Mouse (Mus musculus): ENCODE results near the gene Timm13. TPM values are rescaled to one million over a fixed set of nuclear protein-coding genes. Genes with fewer than 3 reads are reported as not detected.

The Timm13 gene
- polyA plus RNA-seq (2014; fragmentation: Nextera tagmentation; extraction: Ambion mirVana) = 336 and 355 TPM in 2 replicates

DNA sequence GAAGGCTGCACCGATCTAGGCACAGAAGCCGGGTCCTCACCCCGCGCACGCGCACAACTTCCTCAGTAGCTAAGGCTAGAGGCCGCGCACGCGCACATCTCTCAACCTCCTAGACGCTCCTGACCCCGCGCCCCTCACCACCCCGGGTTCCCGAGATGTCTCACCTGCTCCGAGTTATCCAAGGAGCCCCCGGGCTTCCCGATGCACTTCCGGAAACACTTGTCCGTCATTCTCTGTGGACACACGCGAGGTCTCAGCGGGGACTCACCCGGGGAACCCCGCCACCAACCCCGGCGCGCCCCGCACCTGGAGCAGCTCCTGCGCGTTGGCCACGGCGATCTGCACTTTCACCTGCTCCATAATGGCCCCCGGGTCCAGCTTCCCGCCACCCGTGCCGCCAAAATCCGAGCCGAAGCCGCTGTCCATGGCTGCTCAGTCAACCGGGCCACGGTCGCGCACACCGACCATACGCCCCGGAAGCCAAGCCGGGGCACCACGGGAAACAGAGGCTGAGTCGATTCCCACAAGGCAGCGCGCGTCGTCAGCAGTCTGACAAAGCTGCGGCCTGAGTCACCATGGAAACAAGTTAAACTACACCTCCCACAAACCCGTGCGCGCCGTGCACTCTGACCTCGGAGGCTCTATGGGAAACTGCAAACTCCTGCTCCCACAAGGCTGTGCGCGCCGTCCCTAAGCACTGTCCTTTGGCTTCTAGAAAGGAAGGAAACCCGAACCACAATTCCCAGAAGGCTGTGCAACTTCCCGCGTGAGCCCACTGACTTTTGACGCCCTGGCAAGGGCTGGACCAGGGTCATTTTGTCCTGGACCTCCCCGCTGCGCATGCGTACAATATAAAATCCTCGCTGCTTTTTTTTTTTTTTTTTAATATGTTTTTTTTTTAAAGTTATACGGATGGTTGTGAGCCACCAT lies at the start of gene Timm13:
Gene Timm13, minus strand, starts transcription at position 652 of the 930 bp plus-strand sequence.
- H3K4me1 ChIP-seq (ENCODE audit: control insufficient read depth, insufficient read depth, low read length) = peaks cover 8% of the 10 kb centered on the region; the same call in 1 of the 2 replicates
- H3K9ac ChIP-seq (ENCODE audit: low read length) = peak within 1 kb of the TSS; percentile 73
- peaks cover 15% of the 10 kb centered on the region for H3K36me3 ChIP-seq (ENCODE audit: control insufficient read depth, insufficient read depth, low read length)
- no peaks in the 10 kb centered on the region for H3K27me3 ChIP-seq (ENCODE audit: control insufficient read depth, insufficient read depth, low read length)
- DNase-seq (ENCODE audit: low spot score) = peak; percentile 99
- H3K27ac ChIP-seq (replicated peaks; ENCODE audit: low read depth, low read length) = peak within 1 kb of the TSS; percentile 45; the same call in 1 of the 2 replicates
- H3K9me3 ChIP-seq (ENCODE audit: control insufficient read depth, low read length) = no peaks in the 10 kb centered on the region
- H3K4me3 ChIP-seq (ENCODE audit: low read depth, low read length) = peak within 1 kb of the TSS; percentile 83
- ATAC-seq (ENCODE audit: insufficient number of reproducible peaks, low FRiP score, low TSS enrichment, low read depth) = peak; percentile 90
- H3K4me2 ChIP-seq (ENCODE audit: low read depth, severe bottlenecking) = peak within 1 kb of the TSS; percentile 64
- WGBS = under 1% methylated on average over 72 of the region's 72 CpGs

DNA sequence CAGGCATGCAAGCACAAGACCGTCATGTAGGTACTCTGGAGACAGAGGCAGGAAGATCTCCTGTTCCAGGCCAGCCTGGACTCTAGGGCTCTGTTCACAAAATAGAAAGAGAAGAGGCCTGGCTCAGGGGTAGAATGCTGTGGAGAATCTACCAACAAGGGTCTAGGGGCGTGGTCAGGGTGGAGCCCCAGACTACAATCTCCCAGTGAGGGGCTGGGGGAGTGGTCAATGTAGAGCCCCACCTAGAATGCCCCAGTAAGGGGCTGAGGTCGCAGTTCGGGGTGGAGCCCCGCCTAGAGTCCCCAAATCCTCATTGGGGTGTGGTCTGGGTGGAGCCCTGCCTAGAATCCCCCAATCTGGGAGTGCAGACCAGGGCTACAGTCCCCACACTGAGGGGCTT lies 49.5 kb upstream of the Timm13 start:
- no peak overlapping the region for H3K4me2 ChIP-seq (ENCODE audit: low read depth, severe bottlenecking)
- WGBS = 22% methylated on average over 5 of the region's 5 CpGs
- H3K9me3 ChIP-seq (ENCODE audit: control insufficient read depth, low read length) = no peaks in the 10 kb centered on the region
- no peaks in the 10 kb centered on the region for H3K36me3 ChIP-seq (ENCODE audit: control insufficient read depth, insufficient read depth, low read length)
- H3K9ac ChIP-seq (ENCODE audit: low read length) = no peak overlapping the region
- H3K27ac ChIP-seq (replicated peaks; ENCODE audit: low read depth, low read length) = no peak overlapping the region
- no peak for DNase-seq (ENCODE audit: low spot score)
- no peaks in the 10 kb centered on the region for H3K27me3 ChIP-seq (ENCODE audit: control insufficient read depth, insufficient read depth, low read length)
- no peak for ATAC-seq (ENCODE audit: insufficient number of reproducible peaks, low FRiP score, low TSS enrichment, low read depth)
- no peak overlapping the region for H3K4me3 ChIP-seq (ENCODE audit: low read depth, low read length)
- H3K4me1 ChIP-seq (ENCODE audit: control insufficient read depth, insufficient read depth, low read length) = no peaks in the 10 kb centered on the region

DNA sequence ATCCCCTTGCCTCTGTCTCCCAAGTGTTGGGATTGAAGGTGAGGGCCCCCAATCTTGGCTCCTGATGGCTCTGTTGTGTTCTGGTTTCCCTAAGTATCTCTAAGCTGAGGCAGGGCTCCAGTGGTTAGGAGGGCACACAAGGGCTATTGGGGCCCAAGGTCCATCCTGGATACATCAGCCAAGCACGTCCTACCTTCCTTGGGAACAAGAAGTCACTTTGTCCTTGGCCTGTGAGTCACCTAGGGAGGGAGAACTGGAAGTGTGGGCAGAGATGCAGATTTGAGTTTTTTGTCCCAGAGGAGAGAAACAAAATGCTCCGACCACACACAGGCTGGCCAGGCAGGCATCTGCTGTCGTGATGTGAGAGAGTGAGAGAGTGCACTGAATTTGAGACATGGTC lies 48.3 kb upstream of the Timm13 start:
- Histone ChIP-seq H3K4me2 (ENCODE audit: low read depth, severe bottlenecking) (no peak overlapping the region), H3K4me3 (ENCODE audit: low read depth, low read length) (no peak overlapping the region), H3K27ac (replicated peaks; ENCODE audit: low read depth, low read length) (no peak overlapping the region), H3K9ac (ENCODE audit: low read length) (no peak overlapping the region), H3K27me3 (ENCODE audit: control insufficient read depth, insufficient read depth, low read length) (no peaks in the 10 kb centered on the region), H3K9me3 (ENCODE audit: control insufficient read depth, low read length) (no peaks in the 10 kb centered on the region), H3K4me1 (ENCODE audit: control insufficient read depth, insufficient read depth, low read length) (no peaks in the 10 kb centered on the region), H3K36me3 (ENCODE audit: control insufficient read depth, insufficient read depth, low read length) (no peaks in the 10 kb centered on the region)
- ATAC-seq (ENCODE audit: insufficient number of reproducible peaks, low FRiP score, low TSS enrichment, low read depth) = no peak
- 84% methylated on average over 3 of the region's 3 CpGs for WGBS
- no peak for DNase-seq (ENCODE audit: low spot score)

DNA sequence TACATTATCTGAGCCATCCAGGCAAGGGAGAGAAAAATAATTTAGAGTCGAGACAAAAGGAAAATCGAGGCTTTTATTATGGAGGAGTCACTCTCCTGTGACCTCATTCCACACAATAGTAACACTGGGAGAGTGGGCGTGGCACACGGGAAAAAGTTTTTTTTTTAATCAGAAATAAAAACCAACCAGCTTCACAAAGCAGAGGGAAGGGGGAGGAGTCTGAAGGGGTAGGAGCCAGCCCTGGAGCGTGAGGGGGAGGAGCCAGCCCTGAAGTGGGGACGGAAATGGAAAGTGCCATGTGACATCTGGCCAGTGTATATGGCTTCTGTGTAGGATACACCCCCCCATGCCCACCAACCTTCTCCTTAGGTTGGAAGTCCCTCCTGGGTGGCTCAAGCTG lies 47.8 kb upstream of the Timm13 start:
- H3K9ac ChIP-seq (ENCODE audit: low read length) = no peak overlapping the region
- WGBS = 45% methylated on average over 6 of the region's 6 CpGs
- no peaks in the 10 kb centered on the region for H3K27me3 ChIP-seq (ENCODE audit: control insufficient read depth, insufficient read depth, low read length)
- ATAC-seq (ENCODE audit: insufficient number of reproducible peaks, low FRiP score, low TSS enrichment, low read depth) (no peak), DNase-seq (ENCODE audit: low spot score) (no peak)
- H3K4me2 ChIP-seq (ENCODE audit: low read depth, severe bottlenecking) = no peak overlapping the region
- H3K9me3 ChIP-seq (ENCODE audit: control insufficient read depth, low read length) = no peaks in the 10 kb centered on the region
- H3K4me1 ChIP-seq (ENCODE audit: control insufficient read depth, insufficient read depth, low read length) = no peaks in the 10 kb centered on the region
- H3K27ac ChIP-seq (replicated peaks; ENCODE audit: low read depth, low read length) = no peak overlapping the region
- no peaks in the 10 kb centered on the region for H3K36me3 ChIP-seq (ENCODE audit: control insufficient read depth, insufficient read depth, low read length)
- H3K4me3 ChIP-seq (ENCODE audit: low read depth, low read length) = no peak overlapping the region

DNA sequence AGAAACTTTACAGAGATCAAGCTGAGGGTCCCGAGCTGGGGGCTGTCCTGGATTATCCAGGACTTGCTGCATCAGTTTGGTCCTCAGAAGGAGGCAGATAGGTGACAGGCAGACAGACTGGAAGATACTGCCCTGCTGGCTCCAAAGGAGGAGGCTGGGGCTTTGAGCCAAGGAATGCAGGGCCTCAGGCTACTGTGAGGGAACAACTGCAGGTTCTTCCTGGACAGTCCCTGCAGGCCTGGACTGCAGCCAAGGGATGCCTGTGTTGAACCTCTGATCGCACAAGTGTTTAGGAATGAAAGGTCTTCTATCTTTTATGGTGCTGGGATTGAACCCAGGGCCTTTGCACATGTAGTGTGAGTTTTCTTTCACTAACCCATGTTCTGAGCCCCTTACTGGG lies 47.0 kb upstream of the Timm13 start:
- H3K4me2 ChIP-seq (ENCODE audit: low read depth, severe bottlenecking) = no peak overlapping the region
- DNase-seq (ENCODE audit: low spot score) (no peak), ATAC-seq (ENCODE audit: insufficient number of reproducible peaks, low FRiP score, low TSS enrichment, low read depth) (no peak)
- no peaks in the 10 kb centered on the region for H3K36me3 ChIP-seq (ENCODE audit: control insufficient read depth, insufficient read depth, low read length)
- no peaks in the 10 kb centered on the region for H3K4me1 ChIP-seq (ENCODE audit: control insufficient read depth, insufficient read depth, low read length)
- WGBS = 61% methylated on average over 2 of the region's 2 CpGs
- no peak overlapping the region for H3K9ac ChIP-seq (ENCODE audit: low read length)
- no peak overlapping the region for H3K27ac ChIP-seq (replicated peaks; ENCODE audit: low read depth, low read length)
- no peaks in the 10 kb centered on the region for H3K9me3 ChIP-seq (ENCODE audit: control insufficient read depth, low read length)
- H3K27me3 ChIP-seq (ENCODE audit: control insufficient read depth, insufficient read depth, low read length) = no peaks in the 10 kb centered on the region
- H3K4me3 ChIP-seq (ENCODE audit: low read depth, low read length) = no peak overlapping the region

DNA sequence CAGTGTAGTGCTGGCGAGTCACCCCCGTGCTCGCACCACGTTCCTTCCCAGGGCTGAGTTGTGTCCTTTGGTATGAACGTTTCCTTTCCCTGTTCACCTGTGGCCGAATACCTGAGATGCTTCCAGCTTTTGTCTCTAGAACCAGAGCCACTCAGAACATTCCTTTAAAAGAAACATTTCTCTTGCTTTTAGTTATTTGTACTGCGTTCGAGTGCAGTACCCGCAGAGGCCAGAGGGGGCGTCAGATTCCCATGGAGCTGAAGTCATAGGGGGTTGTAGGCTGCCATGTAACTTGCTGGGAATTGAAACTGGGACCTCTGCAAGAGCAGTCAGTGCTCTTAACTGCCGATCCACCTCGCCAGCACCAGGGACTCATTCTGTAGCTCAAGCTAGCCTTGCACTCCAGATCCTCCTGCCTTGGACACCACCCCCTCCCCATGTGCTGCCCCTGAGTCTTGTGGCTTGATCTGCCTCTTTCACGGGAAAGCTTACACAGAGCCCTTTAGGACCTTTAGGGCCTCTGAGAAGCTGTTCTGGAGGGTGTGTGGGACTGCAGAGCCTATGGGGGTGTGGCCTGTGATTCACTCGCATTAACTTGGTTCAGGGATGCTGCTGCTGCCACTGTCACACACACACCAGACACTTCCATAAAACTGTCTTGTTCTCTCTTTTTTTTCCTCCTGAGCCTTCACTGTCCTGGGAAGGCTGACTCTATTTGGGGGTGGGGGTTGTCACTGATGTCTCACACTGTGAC lies 46.1 kb upstream of the Timm13 start:
- Histone ChIP-seq H3K9me3 (ENCODE audit: control insufficient read depth, low read length) (no peaks in the 10 kb centered on the region), H3K9ac (ENCODE audit: low read length) (no peak overlapping the region), H3K27me3 (ENCODE audit: control insufficient read depth, insufficient read depth, low read length) (no peaks in the 10 kb centered on the region), H3K4me3 (ENCODE audit: low read depth, low read length) (no peak overlapping the region), H3K4me1 (ENCODE audit: control insufficient read depth, insufficient read depth, low read length) (no peaks in the 10 kb centered on the region), H3K36me3 (ENCODE audit: control insufficient read depth, insufficient read depth, low read length) (no peaks in the 10 kb centered on the region), H3K4me2 (ENCODE audit: low read depth, severe bottlenecking) (no peak overlapping the region), H3K27ac (replicated peaks; ENCODE audit: low read depth, low read length) (no peak overlapping the region)
- ATAC-seq (ENCODE audit: insufficient number of reproducible peaks, low FRiP score, low TSS enrichment, low read depth) = no peak
- WGBS = 60% methylated on average over 14 of the region's 14 CpGs
- no peak for DNase-seq (ENCODE audit: low spot score)

DNA sequence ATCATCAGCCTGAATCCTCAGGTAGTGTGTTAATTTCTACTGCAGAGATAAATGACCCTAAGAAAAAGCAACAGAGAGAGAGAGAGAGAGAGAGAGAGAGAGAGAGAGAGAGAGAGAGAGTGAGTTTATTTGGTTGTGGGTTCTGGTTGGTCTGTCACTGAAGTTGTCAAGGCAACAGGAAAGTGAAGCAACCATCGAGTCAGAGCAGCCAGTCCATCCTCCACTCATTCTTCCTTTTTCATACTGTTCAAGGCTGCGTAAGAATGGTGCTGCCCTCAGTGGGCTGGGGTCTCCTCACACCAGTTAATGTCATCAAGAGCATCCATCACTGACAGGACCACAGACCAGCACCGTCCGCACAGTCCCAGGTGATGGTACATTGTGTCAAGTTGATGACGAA lies 43.5 kb upstream of the Timm13 start:
- ATAC-seq (ENCODE audit: insufficient number of reproducible peaks, low FRiP score, low TSS enrichment, low read depth) = no peak
- peaks cover 15% of the 10 kb centered on the region for H3K4me1 ChIP-seq (ENCODE audit: control insufficient read depth, insufficient read depth, low read length)
- H3K27me3 ChIP-seq (ENCODE audit: control insufficient read depth, insufficient read depth, low read length) = no peaks in the 10 kb centered on the region
- WGBS = 85% methylated on average over 5 of the region's 5 CpGs
- H3K4me2 ChIP-seq (ENCODE audit: low read depth, severe bottlenecking) = no peak overlapping the region
- no peak overlapping the region for H3K4me3 ChIP-seq (ENCODE audit: low read depth, low read length)
- no peaks in the 10 kb centered on the region for H3K9me3 ChIP-seq (ENCODE audit: control insufficient read depth, low read length)
- no peak overlapping the region for H3K9ac ChIP-seq (ENCODE audit: low read length)
- H3K27ac ChIP-seq (replicated peaks; ENCODE audit: low read depth, low read length) = no peak overlapping the region
- H3K36me3 ChIP-seq (ENCODE audit: control insufficient read depth, insufficient read depth, low read length) = no peaks in the 10 kb centered on the region
- no peak for DNase-seq (ENCODE audit: low spot score)

DNA sequence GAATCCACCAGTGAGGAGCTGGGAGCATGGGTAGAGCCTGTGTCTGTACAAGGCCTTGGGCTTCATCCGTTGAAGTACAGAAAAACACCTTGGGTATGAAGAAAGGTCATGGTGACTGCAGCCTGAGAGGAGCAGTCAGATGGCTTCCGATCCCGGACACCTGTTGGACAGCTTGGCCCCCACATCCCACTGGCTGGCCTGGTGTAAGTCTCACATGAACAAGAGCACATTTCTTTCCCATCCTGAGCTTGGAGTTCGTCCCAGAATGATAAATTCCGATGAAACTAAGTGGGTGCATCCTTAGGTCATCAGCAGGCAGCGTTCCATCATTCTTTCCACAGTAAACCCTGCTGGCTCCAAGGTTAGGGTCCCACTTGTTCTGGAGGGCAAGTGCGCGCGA lies 42.9 kb upstream of the Timm13 start:
- peaks cover 20% of the 10 kb centered on the region for H3K4me1 ChIP-seq (ENCODE audit: control insufficient read depth, insufficient read depth, low read length)
- no peaks in the 10 kb centered on the region for H3K9me3 ChIP-seq (ENCODE audit: control insufficient read depth, low read length)
- H3K9ac ChIP-seq (ENCODE audit: low read length) = no peak overlapping the region; the same call in 1 of the 2 replicates
- no peaks in the 10 kb centered on the region for H3K27me3 ChIP-seq (ENCODE audit: control insufficient read depth, insufficient read depth, low read length)
- no peak overlapping the region for H3K4me2 ChIP-seq (ENCODE audit: low read depth, severe bottlenecking)
- no peaks in the 10 kb centered on the region for H3K36me3 ChIP-seq (ENCODE audit: control insufficient read depth, insufficient read depth, low read length)
- 89% methylated on average over 9 of the region's 9 CpGs for WGBS
- DNase-seq (ENCODE audit: low spot score) = no peak
- ATAC-seq (ENCODE audit: insufficient number of reproducible peaks, low FRiP score, low TSS enrichment, low read depth) = no peak
- no peak overlapping the region for H3K27ac ChIP-seq (replicated peaks; ENCODE audit: low read depth, low read length)
- no peak overlapping the region for H3K4me3 ChIP-seq (ENCODE audit: low read depth, low read length)
